Mouse (Mus musculus) megakaryocyte, adult 5-6 weeks (primary cell): ENCODE data around the gene Hist1h2bk. TPM values are rescaled to one million over a fixed set of nuclear protein-coding genes. Genes with fewer than 3 reads are reported as not detected.

Experiments
- ATAC-seq: 2 replicates; pipeline ENCODE4 v1.8.0; 2016; ENCODE audit warnings: mild to moderate bottlenecking, inconsistent platforms; ENCODE audit not compliant: poor library complexity, severe bottlenecking
- total RNA-seq, 2 experiments: library from RNA; stranded (forward) in 1 of 2; stranded (reverse) in 1 of 2; fragments of 153-499, 151-499 nt in 1 of 2; fragments of 221-1000, 200-1000 nt in 1 of 2; gene quantifications; 2 replicates each; pipeline versions ENCODE4 v1.2.3 to v1.2.4; 2015 to 2017

Gene Hist1h2bk
- total RNA-seq, 2 experiments from 2014 or later: 78.9 to 1,747 TPM

- no peak for ATAC-seq
Measured at GRCm38 (mm10) chr13:22013716-22014115, 22.0 kb upstream of the Hist1h2bk start.

DNA sequence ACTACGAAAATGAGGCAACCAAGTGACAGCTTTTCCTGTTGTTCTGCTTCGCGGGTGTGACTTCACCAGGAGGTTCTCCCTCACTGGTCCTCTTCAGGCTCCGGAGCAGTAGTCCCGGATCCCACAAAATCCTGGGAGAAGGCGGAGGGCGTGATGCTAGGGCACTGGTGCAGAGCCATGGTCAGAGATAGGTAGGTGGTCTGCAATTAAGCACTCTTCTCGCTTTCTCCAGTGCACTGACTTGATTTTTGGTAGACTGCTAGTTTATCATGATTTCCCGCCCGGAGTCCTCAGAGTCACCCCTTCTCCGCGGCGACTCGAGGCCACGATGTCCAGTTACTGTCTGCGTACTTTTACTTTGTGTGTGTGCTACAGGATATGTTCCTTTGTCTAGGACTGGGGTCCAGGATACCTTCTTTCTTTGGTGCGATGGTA is 21.2 kb upstream of the Hist1h2bk start:
- ATAC-seq: 0 out of 2 replicates have a peak, but pooled peaks have one; percentile 5

- peak; percentile 78 for ATAC-seq
Measured at GRCm38 (mm10) chr13:22015479-22016450, 19.9 kb upstream of the Hist1h2bk start.

- ATAC-seq: peak; percentile 64
Measured at GRCm38 (mm10) chr13:22019934-22020835, 15.5 kb upstream of the Hist1h2bk start.

- ATAC-seq: peak; percentile 41
Measured at GRCm38 (mm10) chr13:22020901-22021339, 14.8 kb upstream of the Hist1h2bk start.

- ATAC-seq: no peak
Measured at GRCm38 (mm10) chr13:22021581-22021980, 14.1 kb upstream of the Hist1h2bk start.

GRCm38 (mm10) chr13:22022241-22022640 is 13.4 kb upstream of the Hist1h2bk start:
- ATAC-seq: peak; percentile 70

GRCm38 (mm10) chr13:22026058-22027031 is 9.3 kb upstream of the Hist1h2bk start:
- peak; percentile 48 for ATAC-seq

DNA sequence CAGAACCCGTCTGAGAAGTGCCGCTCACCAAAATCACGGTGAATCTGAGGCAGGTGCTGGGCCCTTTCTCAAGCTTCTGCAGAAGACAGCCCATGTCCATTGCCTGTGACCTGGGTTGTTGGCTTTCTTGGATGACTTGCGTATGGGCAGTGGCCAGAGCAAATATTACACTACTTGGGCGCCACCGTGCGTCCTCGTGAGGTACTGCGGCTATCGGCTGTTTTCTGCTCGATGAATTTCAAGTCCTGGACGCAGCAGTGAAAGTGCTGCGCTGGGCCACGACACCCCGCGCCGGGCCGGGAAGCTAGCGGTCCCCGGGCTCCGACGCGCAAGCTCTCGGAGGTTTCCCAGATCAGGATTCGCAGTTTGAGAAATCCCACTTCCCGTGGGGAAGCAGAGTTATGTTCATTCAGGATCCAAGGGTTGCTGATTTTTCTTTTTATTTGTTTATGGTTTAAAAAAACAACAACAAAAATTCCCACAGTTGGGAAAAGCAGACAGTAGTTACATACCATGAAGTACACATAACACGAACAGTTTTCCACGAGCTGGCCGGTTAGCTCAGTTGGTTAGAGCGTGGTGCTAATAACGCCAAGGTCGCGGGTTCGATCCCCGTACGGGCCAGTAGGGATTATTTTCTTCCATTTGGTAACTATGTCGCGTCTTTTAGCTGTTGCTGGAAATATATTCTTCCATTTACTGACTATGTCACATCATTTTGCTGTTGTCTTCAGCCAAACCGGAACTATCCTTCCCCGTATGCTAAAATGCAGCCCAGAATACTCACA is 6.8 kb upstream of the Hist1h2bk start:
- ATAC-seq: peak; percentile 94

GRCm38 (mm10) chr13:22029928-22030327 is 5.7 kb upstream of the Hist1h2bk start:
- ATAC-seq: no peak

- no peak for ATAC-seq
Measured at GRCm38 (mm10) chr13:22030493-22030892, 5.2 kb upstream of the Hist1h2bk start.

DNA sequence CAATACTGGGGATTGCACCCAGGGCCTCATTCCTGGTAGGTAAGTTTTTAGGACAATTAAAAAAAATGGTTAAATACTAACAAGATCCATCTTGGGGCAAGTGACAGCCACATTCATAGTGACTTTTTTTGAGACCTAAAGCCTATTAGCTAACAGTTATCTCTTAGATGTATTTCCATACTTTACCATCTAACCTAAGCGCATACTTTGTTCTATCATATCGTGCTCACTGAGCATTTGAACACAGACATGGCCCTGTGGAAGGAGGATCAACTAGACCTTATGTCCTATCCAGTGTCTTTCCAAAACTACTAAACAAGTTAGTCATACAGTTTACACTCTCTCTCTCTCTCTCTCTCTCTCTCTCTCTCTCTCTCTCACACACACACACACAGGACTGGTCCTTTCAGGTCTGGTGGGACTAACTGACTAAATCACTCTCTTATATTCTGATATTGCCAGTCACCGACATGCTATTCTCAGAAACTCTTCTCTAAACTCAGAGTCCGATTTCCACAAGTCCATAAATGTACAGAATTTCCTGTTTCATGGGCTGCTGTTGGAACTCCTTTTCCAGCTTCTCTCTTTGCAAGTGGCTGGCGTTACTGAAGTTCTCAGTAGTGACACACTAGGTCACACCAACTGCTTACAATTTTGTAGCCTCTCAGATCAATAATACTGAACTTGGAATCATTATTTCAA is 1.8 kb upstream of the Hist1h2bk start:
- no peak for ATAC-seq

GRCm38 (mm10) chr13:22034443-22035266 is 1.0 kb upstream of the Hist1h2bk start:
- peak; percentile 18; the same call in 1 of the 2 replicates for ATAC-seq

DNA sequence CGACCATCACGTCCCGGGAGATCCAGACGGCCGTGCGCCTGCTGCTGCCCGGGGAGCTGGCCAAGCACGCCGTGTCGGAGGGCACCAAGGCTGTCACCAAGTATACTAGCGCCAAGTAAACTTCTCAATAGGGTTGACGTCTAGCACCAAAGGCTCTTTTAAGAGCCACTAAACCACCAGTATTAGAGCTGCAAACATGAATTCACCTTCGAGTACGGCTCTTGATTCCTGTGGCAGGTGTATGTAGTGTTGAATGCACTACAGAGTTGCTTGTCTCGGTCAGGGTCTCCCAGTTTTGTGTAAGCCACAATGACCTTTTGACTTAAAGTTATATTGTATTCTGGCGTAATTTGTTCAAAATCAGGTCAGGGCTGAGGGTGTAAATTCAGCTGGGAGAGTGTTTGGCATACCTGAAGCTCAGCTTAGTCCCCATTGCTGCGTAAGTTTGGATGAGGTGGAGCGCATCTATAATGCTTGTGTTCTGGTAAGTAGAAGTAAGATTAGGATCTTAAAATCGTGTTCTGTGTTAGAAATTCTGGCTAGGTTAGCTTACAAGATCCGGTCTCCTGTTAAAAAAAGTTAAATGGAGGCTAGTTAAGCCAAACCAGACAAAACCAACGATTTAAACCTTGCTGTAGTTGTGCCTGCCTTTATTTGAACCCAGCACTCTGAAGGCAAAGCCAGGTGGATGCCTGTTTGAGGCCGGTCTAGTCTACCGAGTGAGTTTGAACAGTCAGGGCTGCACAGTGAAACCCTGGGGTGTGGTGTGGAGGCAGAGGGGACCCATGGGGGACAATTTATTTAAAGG is 683 bp downstream of the Hist1h2bk start:
- ATAC-seq: no peak

DNA sequence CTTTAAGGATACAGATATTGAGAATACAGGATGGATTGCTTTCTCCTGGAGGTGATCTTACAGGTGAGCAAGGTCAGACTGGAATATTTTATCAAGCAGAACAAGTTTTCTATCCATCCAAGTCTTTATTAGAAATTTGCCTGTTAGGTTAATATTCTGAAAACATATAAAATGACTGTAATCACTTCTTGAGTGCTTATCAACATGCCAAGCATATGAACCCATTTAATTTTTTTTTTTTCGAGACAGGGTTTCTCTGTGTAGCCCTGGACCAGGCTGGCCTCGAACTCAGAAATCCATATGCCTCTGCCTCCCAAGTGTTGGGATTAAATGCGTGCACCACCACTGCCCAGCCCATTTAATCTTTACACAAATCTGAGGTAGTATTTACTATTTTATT is 1.3 kb downstream of the Hist1h2bk start:
- ATAC-seq: no peak

- ATAC-seq: no peak
Measured at GRCm38 (mm10) chr13:22037415-22037814, 1.7 kb downstream of the Hist1h2bk start.

GRCm38 (mm10) chr13:22039364-22039763 is 3.7 kb downstream of the Hist1h2bk start:
- no peak for ATAC-seq
